Mouse (Mus musculus) left cerebral cortex, postnatal 10 days (tissue): ENCODE data around the gene Casq1. TPM values are rescaled to one million over a fixed set of nuclear protein-coding genes. Genes with fewer than 3 reads are reported as not detected.

ENCODE experiments used
- DNase-seq, 2 experiments: peaks; one replicate each; pipeline ENCODE4 v3.0.0; 2021 to 2022; ENCODE audit warnings: low spot score in 2 of 2, mixed read lengths in 1 of 2; ENCODE audit errors: extremely low spot score in 1 of 2
- intact Hi-C: fragments of 180-260 bp; cut with DNase I; formaldehyde crosslinking; loops from one replicate; pipeline ENCODE4 v1.15.1; 2025
- total RNA-seq, 2 experiments: library from RNA; stranded (reverse); gene quantifications; 2 replicates each; pipeline ENCODE4 v1.2.3; 2021

The Casq1 gene
- total RNA-seq, 2 experiments from 2014 or later = 0.49 to 1.3 TPM

- intact Hi-C loops = no loop called here
- no peak for DNase-seq
These were observed 6.9 kb downstream of the Casq1 start for GRCm38 (mm10) chr1:172212776-172213175.

- DNase-seq = peak in 1 of 2 experiments; percentile 71
- intact Hi-C loops = loop anchor here (2.0 kb wide), 1 partner anchor 104 kb away; no protein-coding TSS in a partner anchor
These were observed 12.5 kb downstream of the Casq1 start for GRCm38 (mm10) chr1:172207111-172207584.

GRCm38 (mm10) chr1:172206141-172206917 is 13.3 kb downstream of the Casq1 start, which contains the start of gene Pea15a:
Pea15a (minus strand) TSS chr1:172206804.
- peak; percentile 78 to 93 for DNase-seq
- intact Hi-C loops = loop anchor here (2.0 kb wide), 1 partner anchor 104 kb away; no protein-coding TSS in a partner anchor

- DNase-seq = no peak
- intact Hi-C loops = loop anchor here (2.0 kb wide), 1 partner anchor 105 kb away; no protein-coding TSS in a partner anchor
These were observed 14.0 kb downstream of the Casq1 start for GRCm38 (mm10) chr1:172205741-172206087.

- intact Hi-C loops = no loop called here
- no peak for DNase-seq
These were observed 14.6 kb downstream of the Casq1 start for GRCm38 (mm10) chr1:172204814-172205740.

GRCm38 (mm10) chr1:172204033-172204813 is 15.4 kb downstream of the Casq1 start:
- no peak for DNase-seq
- intact Hi-C loops = no loop called here

GRCm38 (mm10) chr1:172203566-172203965 is 16.1 kb downstream of the Casq1 start:
- intact Hi-C loops = no loop called here
- DNase-seq = no peak

- intact Hi-C loops = no loop called here
- no peak for DNase-seq
These were observed 16.7 kb downstream of the Casq1 start for GRCm38 (mm10) chr1:172202894-172203522.

GRCm38 (mm10) chr1:172201967-172202880 is 17.4 kb downstream of the Casq1 start:
- intact Hi-C loops = no loop called here
- DNase-seq = peak in 1 of 2 experiments; percentile 54

GRCm38 (mm10) chr1:172200871-172201447 is 18.7 kb downstream of the Casq1 start:
- peak; percentile 87 to 88 for DNase-seq
- intact Hi-C loops = no loop called here

- intact Hi-C loops = no loop called here
These were observed 19.5 kb downstream of the Casq1 start for GRCm38 (mm10) chr1:172200161-172200560.

GRCm38 (mm10) chr1:172198996-172199395 is 20.7 kb downstream of the Casq1 start:
- no peak for DNase-seq
- intact Hi-C loops = no loop called here

More at GRCm38 (mm10) chr1:172200161-172200560, 19.5 kb downstream of the Casq1 start:
- DNase-seq = no peak

- intact Hi-C loops = no loop called here
- no peak for DNase-seq
These were observed 21.4 kb downstream of the Casq1 start for GRCm38 (mm10) chr1:172198316-172198715.

- no peak for DNase-seq
- intact Hi-C loops = no loop called here
These were observed 21.8 kb downstream of the Casq1 start for GRCm38 (mm10) chr1:172197851-172198250.

GRCm38 (mm10) chr1:172197146-172197545 is 22.5 kb downstream of the Casq1 start:
- no peak for DNase-seq
- intact Hi-C loops = no loop called here

GRCm38 (mm10) chr1:172194435-172194834 is 25.2 kb downstream of the Casq1 start:
- no peak for DNase-seq
- intact Hi-C loops = no loop called here

GRCm38 (mm10) chr1:172192217-172192616 is 27.5 kb downstream of the Casq1 start:
- DNase-seq = no peak
- intact Hi-C loops = no loop called here
